Mouse (Mus musculus) midbrain, embryonic 12.5 days (tissue): ENCODE results near the gene Fcer2a. TPM values are rescaled to one million over a fixed set of nuclear protein-coding genes. Genes with fewer than 3 reads are reported as not detected.
A peak's percentile ranks its signal among the peaks of the same experiment; 100 is the strongest.

Experiments used
- ATAC-seq: fragments of 200-750 bp; cut with Nextera tagmentation; 2 replicates; pipeline ENCODE4 v1.8.0; 2017; ENCODE audit warnings: low read depth, moderate TSS enrichment, moderate library complexity; ENCODE audit not compliant: low FRiP score
- H3K27ac ChIP-seq: fragments of 300-500 bp; sonication (generic); replicated peaks from 2 replicates; pipeline ENCODE4 v1.5.1; 2016; ENCODE audit warnings: mild to moderate bottlenecking
- H3K27me3 ChIP-seq: fragments of 300-500 bp; sonication (generic); 2 replicates; pipeline ENCODE4 v1.6.1; 2016; ENCODE audit warnings: mild to moderate bottlenecking
- H3K36me3 ChIP-seq: fragments of 300-500 bp; sonication (generic); 2 replicates; pipeline ENCODE4 v1.6.1; 2016
- H3K4me1 ChIP-seq: fragments of 300-500 bp; sonication (generic); 2 replicates; pipeline ENCODE4 v1.6.1; 2016
- H3K4me2 ChIP-seq: fragments of 300-500 bp; sonication (generic); replicated peaks from 2 replicates; pipeline ENCODE4 v1.6.1; 2016; ENCODE audit warnings: mild to moderate bottlenecking, moderate library complexity
- H3K4me3 ChIP-seq: fragments of 300-500 bp; sonication (generic); 2 replicates; pipeline ENCODE4 v1.5.1; 2016; ENCODE audit warnings: mild to moderate bottlenecking
- H3K9ac ChIP-seq: fragments of 300-500 bp; sonication (generic); replicated peaks from 2 replicates; pipeline ENCODE4 v1.6.1; 2016; ENCODE audit warnings: mild to moderate bottlenecking, moderate library complexity
- H3K9me3 ChIP-seq: fragments of 300-500 bp; sonication (generic); 2 replicates; pipeline ENCODE4 v1.6.1; 2016; ENCODE audit warnings: mild to moderate bottlenecking
- WGBS: fragments of 180-500 bp; shearing (Covaris S2); methylation state at CpG from one replicate; pipeline ENCODE4 v1.1.7; 2016; 5-methylcytosine and 5-hydroxymethylcytosine counted together
- polyA plus RNA-seq: library from polyadenylated mRNA; unstranded; fragments of >200 nt; fragmentation: Nextera tagmentation; extraction: Ambion mirVana; gene quantifications from 2 replicates; pipeline ENCODE4 v1.2.1, GENCODE M21; 2016

The Fcer2a gene
- polyA plus RNA-seq, 1 experiment from 2014 or later: 0.40 TPM

- Histone ChIP-seq H3K4me3 (no peak overlapping the region), H3K4me1 (no peaks in the 10 kb centered on the region), H3K27me3 (no peaks in the 10 kb centered on the region), H3K9me3 (no peaks in the 10 kb centered on the region), H3K36me3 (no peaks in the 10 kb centered on the region), H3K27ac (no peak overlapping the region), H3K4me2 (no peak overlapping the region), H3K9ac (no peak overlapping the region)
- WGBS: 74% methylated on average over 3 of the region's 3 CpGs
- no peak for ATAC-seq
Measured at GRCm38 (mm10) chr8:3690774-3691173, 3.2 kb downstream of the Fcer2a start.

- ATAC-seq: no peak
- H3K4me3 ChIP-seq: no peak overlapping the region
Measured at GRCm38 (mm10) chr8:3687537-3687936, 6.4 kb downstream of the Fcer2a start.

GRCm38 (mm10) chr8:3685422-3685821, 8.6 kb downstream of the Fcer2a start:
- H3K4me3 ChIP-seq: no peak overlapping the region
- H3K27me3 ChIP-seq: no peaks in the 10 kb centered on the region
- no peak overlapping the region for H3K4me2 ChIP-seq
- no peaks in the 10 kb centered on the region for H3K4me1 ChIP-seq
- peaks cover 23% of the 10 kb centered on the region for H3K36me3 ChIP-seq
- no peak for ATAC-seq
- H3K9ac ChIP-seq: no peak overlapping the region
- no peak overlapping the region for H3K27ac ChIP-seq
- no peaks in the 10 kb centered on the region for H3K9me3 ChIP-seq
- WGBS: 70% methylated on average over 5 of the region's 5 CpGs

More at GRCm38 (mm10) chr8:3687537-3687936, 6.4 kb downstream of the Fcer2a start:
- Histone ChIP-seq H3K4me2 (no peak overlapping the region), H3K36me3 (peaks cover 5% of the 10 kb centered on the region; the same call in 1 of the 2 replicates), H3K4me1 (no peaks in the 10 kb centered on the region), H3K27ac (no peak overlapping the region), H3K9ac (no peak overlapping the region), H3K27me3 (no peaks in the 10 kb centered on the region), H3K9me3 (no peaks in the 10 kb centered on the region)
- 79% methylated on average over 6 of the region's 6 CpGs for WGBS

GRCm38 (mm10) chr8:3684530-3684929, 9.4 kb downstream of the Fcer2a start:
- ATAC-seq: peak; percentile 43
- H3K27me3 ChIP-seq: no peaks in the 10 kb centered on the region
- H3K27ac ChIP-seq: no peak overlapping the region
- H3K36me3 ChIP-seq: peaks cover 32% of the 10 kb centered on the region
- H3K9ac ChIP-seq: no peak overlapping the region; the same call in 1 of the 2 replicates
- no peak overlapping the region for H3K4me3 ChIP-seq
- H3K4me1 ChIP-seq: no peaks in the 10 kb centered on the region
- H3K4me2 ChIP-seq: no peak overlapping the region
- H3K9me3 ChIP-seq: no peaks in the 10 kb centered on the region

GRCm38 (mm10) chr8:3683408-3684176, 10.4 kb downstream of the Fcer2a start:
- H3K4me2 ChIP-seq: no peak overlapping the region

GRCm38 (mm10) chr8:3682435-3682834, 11.5 kb downstream of the Fcer2a start:
- Histone ChIP-seq H3K9ac (no peak overlapping the region), H3K36me3 (peaks cover 42% of the 10 kb centered on the region), H3K27me3 (no peaks in the 10 kb centered on the region), H3K9me3 (no peaks in the 10 kb centered on the region), H3K4me3 (no peak overlapping the region), H3K27ac (no peak overlapping the region), H3K4me2 (no peak overlapping the region), H3K4me1 (peaks cover 7% of the 10 kb centered on the region)
- no peak for ATAC-seq
- WGBS: 96% methylated on average over 5 of the region's 5 CpGs

More at GRCm38 (mm10) chr8:3683408-3684176, 10.4 kb downstream of the Fcer2a start:
- no peak overlapping the region for H3K9ac ChIP-seq
- WGBS: 69% methylated on average over 6 of the region's 6 CpGs
- no peak for ATAC-seq
- H3K27me3 ChIP-seq: no peaks in the 10 kb centered on the region
- H3K36me3 ChIP-seq: peaks cover 41% of the 10 kb centered on the region
- no peaks in the 10 kb centered on the region for H3K9me3 ChIP-seq
- H3K4me1 ChIP-seq: no peaks in the 10 kb centered on the region
- H3K27ac ChIP-seq: no peak overlapping the region
- no peak overlapping the region for H3K4me3 ChIP-seq

- no peaks in the 10 kb centered on the region for H3K9me3 ChIP-seq
- no peak overlapping the region for H3K27ac ChIP-seq
- H3K4me3 ChIP-seq: no peak overlapping the region
- H3K4me2 ChIP-seq: no peak overlapping the region
- peaks cover 42% of the 10 kb centered on the region for H3K36me3 ChIP-seq
- peaks cover 12% of the 10 kb centered on the region for H3K4me1 ChIP-seq
- ATAC-seq: no peak
- no peaks in the 10 kb centered on the region for H3K27me3 ChIP-seq
- H3K9ac ChIP-seq: no peak overlapping the region
- 98% methylated on average over 5 of the region's 5 CpGs for WGBS
Measured at GRCm38 (mm10) chr8:3679656-3680055, 14.3 kb downstream of the Fcer2a start.

- no peak overlapping the region for H3K4me3 ChIP-seq
- H3K27me3 ChIP-seq: no peaks in the 10 kb centered on the region
- peaks cover 42% of the 10 kb centered on the region for H3K36me3 ChIP-seq
- no peak overlapping the region for H3K4me2 ChIP-seq
- H3K27ac ChIP-seq: no peak overlapping the region
- 96% methylated on average over 23 of the region's 23 CpGs for WGBS
- no peaks in the 10 kb centered on the region for H3K9me3 ChIP-seq
- no peak overlapping the region for H3K9ac ChIP-seq
- no peak for ATAC-seq
- peaks cover 12% of the 10 kb centered on the region for H3K4me1 ChIP-seq
Measured at GRCm38 (mm10) chr8:3679236-3679635, 14.7 kb downstream of the Fcer2a start.

- WGBS: 95% methylated on average over 23 of the region's 23 CpGs
- H3K4me1 ChIP-seq: peaks cover 12% of the 10 kb centered on the region
- H3K27ac ChIP-seq: no peak overlapping the region
- H3K36me3 ChIP-seq: peaks cover 42% of the 10 kb centered on the region
- no peak overlapping the region for H3K4me2 ChIP-seq
- ATAC-seq: no peak
- no peaks in the 10 kb centered on the region for H3K9me3 ChIP-seq
- no peak overlapping the region for H3K4me3 ChIP-seq
- no peak overlapping the region for H3K9ac ChIP-seq
- no peaks in the 10 kb centered on the region for H3K27me3 ChIP-seq
Measured at GRCm38 (mm10) chr8:3678831-3679230, 15.1 kb downstream of the Fcer2a start.

- H3K9me3 ChIP-seq: no peaks in the 10 kb centered on the region
- H3K27me3 ChIP-seq: no peaks in the 10 kb centered on the region
- peak overlapping the region; percentile 68 for H3K4me3 ChIP-seq
- peak overlapping the region; percentile 85 for H3K9ac ChIP-seq
- peak overlapping the region; percentile 85 for H3K4me2 ChIP-seq
- WGBS: 6% methylated on average over 15 of the region's 15 CpGs
- H3K4me1 ChIP-seq: peaks cover 17% of the 10 kb centered on the region
- peaks cover 32% of the 10 kb centered on the region for H3K36me3 ChIP-seq
- H3K27ac ChIP-seq: peak overlapping the region; percentile 86
- ATAC-seq: peak; percentile 7; the same call in 1 of the 2 replicates
Measured at GRCm38 (mm10) chr8:3676993-3677579, 16.9 kb downstream of the Fcer2a start.

GRCm38 (mm10) chr8:3676131-3676992, 17.6 kb downstream of the Fcer2a start, which contains the start of gene Trappc5:
Gene Trappc5 (plus strand): TSS chr8:3676299.
- H3K9ac ChIP-seq: peak within 1 kb of the TSS; percentile 85
- H3K4me1 ChIP-seq: peaks cover 17% of the 10 kb centered on the region
- peak; percentile 87 for ATAC-seq
- peak within 1 kb of the TSS; percentile 86 for H3K27ac ChIP-seq
- no peaks in the 10 kb centered on the region for H3K27me3 ChIP-seq
- peaks cover 28% of the 10 kb centered on the region for H3K36me3 ChIP-seq
- H3K9me3 ChIP-seq: no peaks in the 10 kb centered on the region
- 1% methylated on average over 61 of the region's 61 CpGs for WGBS
- peak within 1 kb of the TSS; percentile 68 for H3K4me3 ChIP-seq
- H3K4me2 ChIP-seq: peak within 1 kb of the TSS; percentile 85

- no peak for ATAC-seq
- peaks cover 17% of the 10 kb centered on the region for H3K4me1 ChIP-seq
- H3K9ac ChIP-seq: no peak overlapping the region
- WGBS: 51% methylated on average over 3 of the region's 3 CpGs
- H3K27ac ChIP-seq: no peak overlapping the region
- H3K27me3 ChIP-seq: no peaks in the 10 kb centered on the region
- peaks cover 11% of the 10 kb centered on the region for H3K36me3 ChIP-seq
- no peaks in the 10 kb centered on the region for H3K9me3 ChIP-seq
- no peak overlapping the region for H3K4me3 ChIP-seq
- H3K4me2 ChIP-seq: no peak overlapping the region
Measured at GRCm38 (mm10) chr8:3674671-3675070, 19.3 kb downstream of the Fcer2a start.
